Mouse (Mus musculus): ENCODE measurements at regions not wholly inside any gene's neighbourhood (a gene's known extent, or its start where the extent isn't known, plus 50 kb on each side); places are given as distances from the start of the nearest gene placed in this dataset.

DNA sequence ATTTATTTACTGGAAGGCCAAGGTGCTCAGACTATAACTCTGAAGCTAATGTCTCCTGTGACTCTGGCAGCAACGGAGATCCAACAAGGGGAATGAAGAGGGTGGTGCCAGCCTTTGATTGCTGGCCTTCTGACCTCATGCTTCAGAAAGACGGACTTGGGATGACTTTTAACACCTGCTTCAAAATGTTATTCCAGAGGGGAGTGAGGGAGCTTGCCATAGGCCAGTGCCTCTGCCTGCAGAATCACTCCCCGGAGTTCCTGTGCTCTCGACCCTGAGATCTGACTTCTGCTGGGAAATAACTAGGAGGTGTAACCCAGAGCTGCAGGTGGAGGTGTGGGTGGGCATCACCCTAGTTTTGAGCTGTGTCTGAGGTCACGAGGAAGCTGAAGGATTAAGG is 78.9 kb upstream of the Cxcr4 start:
- no peak for DNase-seq

DNA sequence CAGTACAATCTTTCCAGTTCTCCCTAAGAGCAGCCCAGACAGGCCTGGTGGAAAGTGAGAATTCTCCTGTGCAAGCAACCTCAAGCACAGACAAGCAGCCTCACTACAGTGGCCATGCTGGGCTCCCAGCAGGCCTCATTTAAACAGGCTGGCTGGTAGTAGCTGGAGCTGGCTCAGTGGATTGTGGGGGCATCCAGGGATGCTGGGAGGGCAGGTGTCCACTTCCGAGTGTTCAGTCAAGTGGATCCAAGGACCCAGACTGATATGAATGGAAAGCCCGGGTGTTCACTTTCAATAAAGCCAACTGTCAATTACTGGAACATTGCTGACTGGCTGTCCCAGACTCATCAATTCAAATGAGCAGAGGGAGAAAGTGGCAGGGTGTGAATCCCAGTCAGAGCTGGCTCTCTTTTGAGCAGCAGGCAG is 77.2 kb upstream of the Cxcr4 start:
- DNase-seq: no peak

DNA sequence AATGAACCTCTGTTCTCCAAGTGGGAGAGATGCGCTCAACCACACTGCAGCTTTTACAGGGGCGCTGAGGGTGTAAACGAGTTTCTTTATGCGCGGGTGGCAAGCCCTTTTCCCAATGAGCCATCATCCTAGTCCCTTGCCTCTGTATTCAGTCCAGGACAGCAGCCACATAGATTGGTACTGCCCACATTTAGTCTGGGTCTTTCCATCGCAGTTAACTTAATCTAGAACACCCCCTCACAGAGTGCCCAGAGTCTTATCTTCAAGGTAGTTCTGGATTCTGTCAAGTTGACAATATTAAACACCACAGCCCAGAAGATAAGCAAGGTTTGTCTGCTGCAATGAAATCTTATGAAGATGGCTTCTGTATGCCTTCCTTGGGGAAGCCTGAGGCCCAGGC is 76.6 kb upstream of the Cxcr4 start:
- no peak for DNase-seq

DNA sequence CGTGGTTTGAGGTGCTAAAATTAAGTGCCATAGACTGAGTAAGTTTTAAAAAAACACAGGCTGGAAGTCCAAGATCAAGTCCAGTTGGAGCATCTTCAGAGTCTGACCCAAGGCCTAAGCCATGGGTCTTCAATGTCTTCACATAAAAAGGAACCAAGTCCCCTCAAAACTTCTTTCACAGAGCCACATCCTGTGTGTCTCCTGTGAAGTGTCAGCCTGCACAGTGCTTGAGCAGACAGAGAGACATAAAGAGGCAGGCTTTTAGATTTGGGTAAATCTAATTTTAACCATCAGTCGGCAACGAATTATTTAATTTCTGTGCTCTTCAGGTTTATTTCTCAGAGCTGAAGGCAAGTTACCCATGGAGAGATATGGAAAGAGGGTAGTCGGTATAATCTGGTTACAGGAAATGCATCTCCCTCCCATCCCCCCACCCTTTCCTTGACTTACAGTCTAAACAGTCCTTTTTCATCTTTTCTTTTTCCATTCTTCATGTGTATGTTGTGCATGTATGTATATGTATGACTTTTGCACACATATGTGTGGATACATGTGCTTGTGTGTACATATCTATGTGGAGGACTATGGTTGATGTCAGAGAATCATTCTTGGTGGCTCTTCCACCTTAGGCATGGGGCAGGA is 75.1 kb upstream of the Cxcr4 start:
- peak; percentile 28 to 41 for DNase-seq

DNA sequence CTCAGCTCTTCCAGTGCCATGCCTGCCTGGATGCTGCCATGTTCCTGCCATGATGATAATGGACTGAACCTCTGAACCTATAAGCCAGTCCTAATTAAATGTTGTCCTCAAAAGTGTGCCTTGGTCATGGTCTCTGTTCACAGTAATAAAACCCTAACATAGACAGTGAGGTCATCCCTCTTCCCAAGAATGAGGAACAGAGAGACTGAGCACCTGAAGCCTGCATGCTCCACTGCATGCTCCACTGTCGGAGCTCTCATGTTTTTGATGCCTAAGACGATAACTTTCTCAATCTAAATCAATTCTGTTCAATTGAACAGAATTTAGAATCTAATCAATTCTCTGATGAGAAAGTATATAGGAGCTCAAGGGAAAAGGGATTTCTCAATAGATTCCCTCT is 71.1 kb upstream of the Cxcr4 start:
- DNase-seq: no peak

DNA sequence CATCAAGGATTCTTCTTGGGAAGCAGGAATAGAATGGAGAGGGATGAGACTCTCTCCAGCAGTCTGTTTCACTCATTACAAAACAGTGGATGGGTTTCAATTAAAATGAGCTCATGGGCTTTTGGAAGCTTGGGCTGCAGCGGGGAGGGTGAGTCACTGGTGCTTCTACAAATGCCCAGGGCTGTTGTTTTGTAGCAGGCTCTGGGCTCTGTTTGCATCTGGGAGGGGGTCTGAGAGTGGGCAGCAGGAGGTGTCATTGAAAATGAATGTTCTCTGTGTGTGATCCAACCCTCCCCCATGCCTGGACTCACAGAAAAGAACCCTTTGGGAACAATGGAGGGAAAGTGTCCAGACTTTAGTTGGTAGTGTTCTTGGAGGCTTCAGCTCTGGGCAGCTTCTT is 67.8 kb upstream of the Cxcr4 start:
- no peak for DNase-seq

DNA sequence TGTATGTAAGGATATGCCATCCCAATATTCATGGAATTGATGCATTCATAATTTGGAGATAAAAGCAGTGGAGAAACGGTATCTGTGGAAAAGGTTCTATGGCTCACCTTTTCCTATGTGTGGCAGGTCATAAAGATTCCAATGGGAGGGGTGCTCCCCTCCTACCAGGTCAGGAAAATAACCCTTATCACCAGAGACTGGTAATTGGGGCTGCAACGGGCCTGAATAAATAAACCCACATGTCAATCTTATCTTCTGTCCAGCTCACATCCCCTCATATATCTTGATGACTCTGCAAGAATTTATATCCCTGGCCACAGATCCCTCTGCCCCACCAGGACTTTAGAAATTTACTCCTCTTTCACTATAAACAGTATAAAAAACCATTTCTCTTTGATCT is 66.7 kb upstream of the Cxcr4 start:
- DNase-seq: no peak

DNA sequence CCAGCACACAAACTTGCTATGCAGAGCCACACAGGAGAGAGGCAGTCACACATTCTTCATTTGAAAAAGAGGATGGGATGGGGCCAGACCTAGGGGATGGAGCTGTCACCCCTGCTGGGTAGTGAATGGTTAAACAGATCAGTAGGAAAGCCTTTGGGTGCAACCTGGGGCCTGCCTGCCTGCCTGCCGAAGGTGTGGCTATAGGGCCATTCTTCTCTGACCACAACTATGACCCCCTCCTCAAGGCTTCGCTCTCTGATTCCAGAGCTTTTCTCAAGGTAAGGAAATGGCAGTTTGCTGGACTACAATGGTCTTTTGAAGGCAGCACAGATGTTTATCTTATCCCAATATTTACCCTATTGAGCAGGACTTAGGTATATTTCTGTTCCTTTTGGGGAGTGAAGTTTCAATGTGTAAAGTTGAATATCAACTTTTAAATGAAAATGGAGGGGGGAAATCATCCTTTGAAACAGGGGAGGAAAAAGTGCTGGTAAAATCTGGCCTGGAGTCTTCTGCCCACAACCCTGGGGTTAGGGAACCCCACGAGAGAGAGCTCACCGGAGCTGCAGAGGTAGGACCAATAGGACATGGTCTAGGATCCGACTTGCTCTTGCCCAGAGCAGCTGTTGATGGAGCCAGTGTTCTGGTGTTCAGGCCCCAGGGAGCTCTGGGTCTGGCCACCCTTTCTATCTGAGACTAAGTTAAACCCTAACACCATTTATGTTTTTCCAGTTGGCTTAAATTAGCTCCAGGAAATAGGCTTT is 62.2 kb upstream of the Cxcr4 start:
- DNase-seq: no peak

DNA sequence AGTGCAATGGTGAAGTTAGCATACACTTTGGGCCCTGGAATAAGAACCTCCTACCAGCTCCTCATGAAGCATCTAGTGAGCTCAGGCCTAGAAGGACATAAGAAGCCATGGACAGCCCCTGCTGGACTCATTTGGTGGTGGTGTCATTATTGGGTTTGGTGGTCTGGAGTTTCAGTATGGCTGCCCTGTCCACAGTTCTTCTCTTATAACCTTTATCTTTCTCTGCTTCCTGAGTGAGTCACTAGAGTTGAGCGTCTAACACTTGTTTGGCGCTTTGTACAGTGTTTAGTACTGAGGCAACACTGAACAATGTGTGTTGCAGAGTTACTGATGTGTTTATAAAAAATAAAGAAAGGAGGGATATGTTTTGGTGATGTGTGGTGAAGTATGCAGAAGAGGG is 58.5 kb upstream of the Cxcr4 start:
- no peak for DNase-seq

DNA sequence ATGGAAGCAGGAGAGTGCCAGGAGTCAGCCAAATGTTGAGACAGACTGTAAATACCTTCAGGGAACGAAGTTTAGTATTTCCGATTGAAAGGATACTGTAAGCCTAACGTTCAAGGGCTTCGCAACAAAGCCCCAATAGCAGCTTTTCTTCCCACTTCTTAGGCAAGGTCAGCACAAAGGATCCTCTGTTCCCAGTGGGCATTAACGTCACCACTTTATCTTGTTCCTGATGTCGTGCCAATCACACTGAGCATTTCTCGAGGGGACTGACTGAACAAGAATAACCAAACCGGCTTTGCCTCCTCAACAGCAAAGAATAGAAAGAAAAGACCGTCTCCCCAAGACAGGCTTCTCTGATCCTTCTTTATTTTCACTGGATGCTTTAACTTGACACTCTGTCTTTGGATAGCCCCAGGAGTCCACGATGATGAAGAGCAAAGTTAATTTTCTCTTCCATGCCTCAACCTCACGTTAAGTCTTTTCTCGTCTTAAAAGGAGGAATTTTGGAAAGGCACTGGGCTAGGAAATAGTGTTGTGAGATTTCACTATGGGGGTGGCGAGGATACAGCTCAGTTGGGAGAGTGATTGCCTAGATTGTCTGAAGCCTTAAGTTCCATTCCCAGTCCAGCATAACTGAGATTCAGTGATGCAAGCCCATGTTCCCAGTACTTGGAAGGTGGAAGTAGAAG is 57.5 kb upstream of the Cxcr4 start:
- DNase-seq: no peak

DNA sequence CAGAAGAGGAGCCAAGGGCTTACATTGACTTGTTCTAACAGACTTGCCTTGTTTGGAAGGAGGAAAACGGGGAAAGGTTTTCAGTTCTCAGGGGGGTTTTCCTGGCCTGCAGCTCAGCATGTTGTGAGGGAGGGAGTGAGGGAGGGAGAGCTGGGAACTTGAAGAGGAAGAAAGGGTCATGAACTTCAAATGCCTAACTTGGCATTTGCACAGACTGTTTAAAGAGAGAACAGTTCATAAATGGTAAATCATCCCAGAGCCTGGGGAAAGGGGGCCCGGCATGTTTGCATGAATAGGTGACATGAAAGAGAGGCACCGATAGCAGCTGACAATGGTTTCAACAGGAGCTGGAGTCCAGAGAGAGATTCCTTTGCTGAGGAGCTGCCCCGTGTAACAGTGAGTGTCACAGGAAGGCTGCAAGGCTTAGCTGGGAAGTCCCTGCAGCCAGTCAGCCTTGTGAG is 51.3 kb upstream of the Cxcr4 start:
- DNase-seq: no peak

DNA sequence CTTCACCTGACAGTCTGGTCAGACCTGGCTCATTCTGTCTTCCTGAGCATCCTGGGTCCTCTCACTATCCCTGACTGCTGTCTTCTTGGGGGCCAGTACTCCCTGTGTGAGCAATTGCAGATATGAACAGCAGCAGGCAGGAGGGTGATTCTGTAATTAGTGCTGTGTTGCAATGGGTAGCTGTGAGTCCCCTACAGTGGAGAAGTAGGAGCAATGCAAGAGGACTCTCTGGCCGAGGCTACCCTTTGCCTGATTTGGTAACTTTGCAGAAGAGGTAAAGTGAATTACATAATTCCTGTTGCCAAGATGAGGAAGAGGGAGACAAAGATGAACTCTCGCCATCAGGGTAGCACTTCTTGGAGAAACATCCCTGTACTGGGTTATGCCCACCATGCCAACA is 50.1 kb upstream of the Cxcr4 start:
- DNase-seq: no peak

All from thymus, postnatal 36 days (tissue).